Comparison of ENCODE assay signal across 9 mouse cellular contexts in the genomic region with DNA sequence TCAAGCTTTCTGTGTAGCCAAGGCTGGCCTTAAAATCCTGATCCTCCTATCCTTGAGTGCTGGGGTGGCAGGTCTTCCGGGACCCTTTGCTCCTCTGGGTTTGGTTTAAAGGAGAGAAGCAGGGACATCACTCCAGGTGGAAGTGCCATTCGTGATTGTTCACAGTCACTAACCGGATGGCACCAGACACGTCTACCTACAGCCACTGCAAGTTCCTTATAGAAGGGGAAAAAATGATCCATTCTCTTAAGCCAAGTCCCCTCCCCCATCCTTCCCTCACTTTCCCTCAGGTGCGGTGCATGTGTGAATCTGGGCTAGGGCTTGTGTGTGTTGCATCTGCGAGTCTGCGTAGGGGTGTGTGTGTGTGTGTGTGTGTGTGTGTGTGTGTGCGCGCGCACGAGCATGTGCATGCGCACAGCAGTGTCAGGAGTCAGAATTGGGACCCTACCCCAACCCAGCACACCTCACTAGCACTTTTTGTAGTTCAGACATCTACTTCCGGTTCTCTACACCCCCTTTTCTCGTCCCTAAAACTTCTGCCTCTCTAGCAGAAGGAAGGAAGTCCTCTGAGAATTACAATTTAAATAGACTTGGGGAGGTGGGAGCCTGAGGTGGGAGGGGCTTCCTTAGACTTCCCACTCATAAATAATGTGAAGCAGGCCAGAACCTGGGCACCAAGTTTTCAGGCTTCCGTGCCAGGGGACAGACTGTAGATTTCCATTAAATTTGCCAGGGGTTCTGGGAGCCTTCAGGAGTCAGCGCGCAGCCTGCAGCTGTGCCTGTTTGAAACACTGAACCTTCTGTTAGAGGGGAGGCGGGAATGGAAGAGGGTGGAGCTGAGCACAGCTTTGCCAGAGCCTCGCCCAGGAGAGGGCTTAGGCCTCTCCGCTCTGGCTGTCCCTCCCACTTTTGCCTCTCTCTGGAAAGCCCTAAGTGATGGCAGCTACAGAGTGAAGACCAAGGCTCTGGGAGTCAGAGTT. TPM values are rescaled to one million over a fixed set of nuclear protein-coding genes. Genes with fewer than 3 reads are reported as not detected.
DNase-seq lines count a peak whose midpoint lies in the region; ATAC-seq and TF ChIP-seq lines count a peak whose summit lies in the region.
"Had no signal": no experiment of that assay in that cellular context is flagged by ENCODE, and none has a peak within 500 bp of the region (broad histone marks: within the 10 kb centered on the region; RNA-seq: fewer than 3 reads in every experiment).

No protein-coding gene starts in this region.

- ATAC-seq in embryonic facial prominence, embryonic 13.5 days (ENCODE audit: insufficient number of reproducible peaks, insufficient read depth, low FRiP score, low TSS enrichment, low read depth) = peak; percentile 79
- peak; percentile 63; the same call in 1 of the 2 replicates for ATAC-seq in heart, embryonic 11.5 days (replicated peaks; ENCODE audit: insufficient number of reproducible peaks, low FRiP score, low TSS enrichment)
- ATAC-seq in kidney, postnatal 0 days (replicated peaks; ENCODE audit: low FRiP score, low read depth) = peak; percentile 74
- ATAC-seq in lung, embryonic 15.5 days (ENCODE audit: borderline replicate concordance, extremely low read depth, low FRiP score, low TSS enrichment) = peak; percentile 78

- H3K27ac ChIP-seq in MEL (ENCODE audit: control insufficient read depth, low read depth, low read length) = no peak overlapping the region
- H3K27ac ChIP-seq in embryonic facial prominence, embryonic 13.5 days = peak overlapping the region; percentile 82
- H3K27ac ChIP-seq in heart, embryonic 11.5 days (ENCODE audit: low read depth, low read length) = 0 out of 2 replicates have a peak overlapping the region, but pooled peaks have one; percentile 13
- peak overlapping the region; percentile 5; the same call in 1 of the 2 replicates for H3K27ac ChIP-seq in kidney, postnatal 0 days
- peak overlapping the region; percentile 66 for H3K27ac ChIP-seq in lung, embryonic 15.5 days

- no peaks in the 10 kb centered on the region for H3K9me3 ChIP-seq in MEL (replicated peaks; ENCODE audit: insufficient read depth, low read length)
- no peaks in the 10 kb centered on the region for H3K9me3 ChIP-seq in embryonic facial prominence, embryonic 13.5 days
- H3K9me3 ChIP-seq in heart, embryonic 11.5 days (replicated peaks; ENCODE audit: control insufficient read depth, low read length) = no peaks in the 10 kb centered on the region
- no peaks in the 10 kb centered on the region for H3K9me3 ChIP-seq in kidney, postnatal 0 days (replicated peaks; ENCODE audit: low read length)
- H3K9me3 ChIP-seq in lung, embryonic 15.5 days = no peaks in the 10 kb centered on the region

- no peak for TF ChIP-seq EP300 in MEL (IDR thresholded peaks at IDR 0.05; ENCODE audit: low read depth in 1 of 2, low read length in 2 of 2)

- DNase-seq in 416B (ENCODE audit: low read depth) (peak; percentile 60), MEL (ENCODE audit: low read depth, low spot score) (peak; percentile 52)
- peak; percentile 90 for DNase-seq in kidney, postnatal 0 days (ENCODE audit: low spot score)
- peak; percentile 66 for DNase-seq in skeletal muscle tissue, adult 2 months (ENCODE audit: low read depth, low spot score)
- no peak for DNase-seq in cerebellum, adult 8-10 months

- H3K36me3 ChIP-seq in MEL (ENCODE audit: control insufficient read depth in 1 of 2, insufficient read depth in 2 of 2, low read length in 2 of 2) = peaks cover 0 to 4% of the 10 kb centered on the region in 2 experiments; a peak in 1 of 4 replicates
- peaks cover 13% of the 10 kb centered on the region; the same call in 1 of the 2 replicates for H3K36me3 ChIP-seq in embryonic facial prominence, embryonic 13.5 days
- peaks cover 2% of the 10 kb centered on the region; the same call in 1 of the 2 replicates for H3K36me3 ChIP-seq in heart, embryonic 11.5 days (ENCODE audit: control insufficient read depth, insufficient read depth, low read length)
- H3K36me3 ChIP-seq in kidney, postnatal 0 days (ENCODE audit: insufficient read depth, low read length) = peaks cover 14% of the 10 kb centered on the region; the same call in 1 of the 2 replicates
- peaks cover 9% of the 10 kb centered on the region; the same call in 1 of the 2 replicates for H3K36me3 ChIP-seq in lung, embryonic 15.5 days

- TF ChIP-seq CTCF in MEL (IDR thresholded peaks at IDR 0.05 in 2 of 3, conservative IDR thresholded peaks at IDR 0.05 in 1 of 3; ENCODE audit: control insufficient read depth in 1 of 3, insufficient read depth in 1 of 3, low read depth in 2 of 3, low read length in 3 of 3, poor library complexity in 1 of 3, severe bottlenecking in 1 of 3) = no peak
- no peak for TF ChIP-seq CTCF in kidney, postnatal 0 days (IDR thresholded peaks at IDR 0.05; ENCODE audit: low read depth)

- H3K27me3 ChIP-seq in MEL (ENCODE audit: control insufficient read depth in 1 of 2, insufficient read depth in 2 of 2, low read length in 2 of 2) = no peaks in the 10 kb centered on the region
- peaks cover 20% of the 10 kb centered on the region for H3K27me3 ChIP-seq in embryonic facial prominence, embryonic 13.5 days
- peaks cover 6% of the 10 kb centered on the region; the same call in 1 of the 2 replicates for H3K27me3 ChIP-seq in heart, embryonic 11.5 days (ENCODE audit: control insufficient read depth, insufficient read depth, low read length)
- no peaks in the 10 kb centered on the region for H3K27me3 ChIP-seq in kidney, postnatal 0 days (ENCODE audit: insufficient read depth, low read length)
- no peaks in the 10 kb centered on the region for H3K27me3 ChIP-seq in lung, embryonic 15.5 days

- no peak for TF ChIP-seq POLR2A in MEL (IDR thresholded peaks at IDR 0.05; ENCODE audit: control insufficient read depth in 1 of 2, insufficient read depth in 1 of 2, low read depth in 1 of 2, low read length in 2 of 2, poor library complexity in 1 of 2)

- H3K4me2 ChIP-seq in embryonic facial prominence, embryonic 13.5 days = peak overlapping the region; percentile 47
- H3K4me2 ChIP-seq in heart, embryonic 11.5 days = peak overlapping the region; percentile 42
- peak overlapping the region; percentile 41 for H3K4me2 ChIP-seq in kidney, postnatal 0 days (ENCODE audit: low read length)
- peak overlapping the region; percentile 44 for H3K4me2 ChIP-seq in lung, embryonic 15.5 days

- H3K4me1 ChIP-seq in MEL (ENCODE audit: control insufficient read depth in 1 of 2, insufficient read depth in 2 of 2, low read length in 2 of 2) = peaks cover 3 to 16% of the 10 kb centered on the region in 2 experiments; a peak in 3 of 4 replicates
- H3K4me1 ChIP-seq in embryonic facial prominence, embryonic 13.5 days = peaks cover 48% of the 10 kb centered on the region
- peaks cover 24% of the 10 kb centered on the region for H3K4me1 ChIP-seq in heart, embryonic 11.5 days (ENCODE audit: control insufficient read depth, insufficient read depth, low read length)
- peaks cover 19% of the 10 kb centered on the region; the same call in 1 of the 2 replicates for H3K4me1 ChIP-seq in kidney, postnatal 0 days (replicated peaks; ENCODE audit: insufficient read depth, low read length)
- peaks cover 44% of the 10 kb centered on the region for H3K4me1 ChIP-seq in lung, embryonic 15.5 days

- no peak overlapping the region for H3K4me3 ChIP-seq in MEL (ENCODE audit: control insufficient read depth in 1 of 2, insufficient read depth in 1 of 2, low read depth in 2 of 2, low read length in 2 of 2)
- no peak overlapping the region for H3K4me3 ChIP-seq in embryonic facial prominence, embryonic 13.5 days
- H3K4me3 ChIP-seq in heart, embryonic 11.5 days (ENCODE audit: low read depth, low read length) = 0 out of 2 replicates have a peak overlapping the region, but pooled peaks have one; percentile 1
- no peak overlapping the region for H3K4me3 ChIP-seq in kidney, postnatal 0 days (replicated peaks; ENCODE audit: low read depth, low read length)
- H3K4me3 ChIP-seq in lung, embryonic 15.5 days = peak overlapping the region; percentile 15

- 17% methylated on average over 20 of the region's 20 CpGs for WGBS in embryonic facial prominence, embryonic 13.5 days
- WGBS in heart, embryonic 11.5 days (ENCODE audit: insufficient replicate concordance) = 29% methylated on average over 20 of the region's 20 CpGs
- WGBS in kidney, postnatal 0 days = 22% methylated on average over 20 of the region's 20 CpGs
- WGBS in lung, embryonic 15.5 days = 25% methylated on average over 20 of the region's 20 CpGs

- no peak for TF ChIP-seq RAD21 in MEL (IDR thresholded peaks at IDR 0.05; ENCODE audit: low read depth, low read length)

- peaks cover 5% of the 10 kb centered on the region; the same call in 1 of the 2 replicates for H3K79me2 ChIP-seq in MEL (ENCODE audit: control insufficient read depth, insufficient read depth, low read length, poor library complexity)

- H3K9ac ChIP-seq in MEL (ENCODE audit: control insufficient read depth, low read depth, low read length, poor library complexity, severe bottlenecking) = no peak overlapping the region
- H3K9ac ChIP-seq in embryonic facial prominence, embryonic 13.5 days = peak overlapping the region; percentile 32; the same call in 1 of the 2 replicates
- peak overlapping the region; percentile 28 for H3K9ac ChIP-seq in heart, embryonic 11.5 days (ENCODE audit: low read depth, low read length)
- no peak overlapping the region for H3K9ac ChIP-seq in kidney, postnatal 0 days (ENCODE audit: low read depth, low read length)
- H3K9ac ChIP-seq in lung, embryonic 15.5 days = peak overlapping the region; percentile 17; the same call in 1 of the 2 replicates

RNA-seq across cellular contexts. Expression of a gene that starts 3.1 kb away (rescaled TPM):
- 7.5 and 7.7 TPM in 2 replicates for total RNA-seq in MEL (2012; rRNA removed)
- 10 to 100 TPM in 1 of 2 experiments, not detected in 1; 12.8 TPM for polyA plus RNA-seq in MEL (2012; ENCODE audit: insufficient read depth in 1 of 2, insufficient read length in 2 of 2, low read depth in 1 of 2, low replicate concordance in 2 of 2, missing spikeins in 1 of 2)
- 13.6 and 13.7 TPM in 2 replicates for polyA plus RNA-seq in embryonic facial prominence, embryonic 13.5 days (2015; fragmentation: Nextera tagmentation; extraction: Ambion mirVana)
- 5.8 and 6.7 TPM in 2 replicates for polyA plus RNA-seq in heart, embryonic 11.5 days (2014; fragmentation: Nextera tagmentation; extraction: Ambion mirVana)
- 10.6 and 14.8 TPM in 2 replicates for polyA plus RNA-seq in kidney, postnatal 0 days (2015; fragmentation: Nextera tagmentation; extraction: Ambion mirVana)
- 13.9 and 15.4 TPM in 2 replicates for polyA plus RNA-seq in lung, embryonic 15.5 days (2015; fragmentation: Nextera tagmentation; extraction: Ambion mirVana)

RNA-seq across cellular contexts. Expression of a gene that starts 10.5 kb away (rescaled TPM):
- 3.5 and 6.4 TPM in 2 replicates for total RNA-seq in MEL (2012; rRNA removed)
- polyA plus RNA-seq in MEL (2012; ENCODE audit: insufficient read depth in 1 of 2, insufficient read length in 2 of 2, low read depth in 1 of 2, low replicate concordance in 2 of 2, missing spikeins in 1 of 2) = 1 to 10 TPM in 1 of 2 experiments, not detected in 1; 5.1 TPM
- polyA plus RNA-seq in embryonic facial prominence, embryonic 13.5 days (2015; fragmentation: Nextera tagmentation; extraction: Ambion mirVana) = 1.6 and 2.1 TPM in 2 replicates
- 1.2 and 1.3 TPM in 2 replicates for polyA plus RNA-seq in heart, embryonic 11.5 days (2014; fragmentation: Nextera tagmentation; extraction: Ambion mirVana)
- 1.5 and 1.6 TPM in 2 replicates for polyA plus RNA-seq in kidney, postnatal 0 days (2015; fragmentation: Nextera tagmentation; extraction: Ambion mirVana)
- polyA plus RNA-seq in lung, embryonic 15.5 days (2015; fragmentation: Nextera tagmentation; extraction: Ambion mirVana) = 1.2 and 1.7 TPM in 2 replicates

RNA-seq across cellular contexts. Expression of a gene that starts 41.2 kb away (rescaled TPM):
- total RNA-seq in MEL (2012; rRNA removed) = 128 and 183 TPM in 2 replicates
- 100 to 1,000 TPM in 1 of 2 experiments, not detected in 1; 125 TPM for polyA plus RNA-seq in MEL (2012; ENCODE audit: insufficient read depth in 1 of 2, insufficient read length in 2 of 2, low read depth in 1 of 2, low replicate concordance in 2 of 2, missing spikeins in 1 of 2)
- 98.7 and 109 TPM in 2 replicates for polyA plus RNA-seq in embryonic facial prominence, embryonic 13.5 days (2015; fragmentation: Nextera tagmentation; extraction: Ambion mirVana)
- 64.3 and 72.5 TPM in 2 replicates for polyA plus RNA-seq in heart, embryonic 11.5 days (2014; fragmentation: Nextera tagmentation; extraction: Ambion mirVana)
- polyA plus RNA-seq in kidney, postnatal 0 days (2015; fragmentation: Nextera tagmentation; extraction: Ambion mirVana) = 72.6 and 76.5 TPM in 2 replicates
- polyA plus RNA-seq in lung, embryonic 15.5 days (2015; fragmentation: Nextera tagmentation; extraction: Ambion mirVana) = 89.9 and 90.0 TPM in 2 replicates

RNA-seq across cellular contexts. Expression of a gene that starts 52.4 kb away (rescaled TPM):
- not detected in 2 replicates for total RNA-seq in MEL (2012; rRNA removed)
- not detected for polyA plus RNA-seq in MEL (2012; ENCODE audit: insufficient read depth in 1 of 2, insufficient read length in 2 of 2, low read depth in 1 of 2, low replicate concordance in 2 of 2, missing spikeins in 1 of 2)
- 0.11 and 0.48 TPM in 2 replicates for polyA plus RNA-seq in embryonic facial prominence, embryonic 13.5 days (2015; fragmentation: Nextera tagmentation; extraction: Ambion mirVana)
- not detected in 2 replicates for polyA plus RNA-seq in heart, embryonic 11.5 days (2014; fragmentation: Nextera tagmentation; extraction: Ambion mirVana)
- 0.09 and 0.39 TPM in 2 replicates for polyA plus RNA-seq in kidney, postnatal 0 days (2015; fragmentation: Nextera tagmentation; extraction: Ambion mirVana)
- 0.17 TPM in 1 of 2 replicates, not detected in the other for polyA plus RNA-seq in lung, embryonic 15.5 days (2015; fragmentation: Nextera tagmentation; extraction: Ambion mirVana)
- total RNA-seq: gastrocnemius, postnatal 36 days had no signal

Comparison
In these comparisons a context has a peak if more than half of its experiments do, and no peak if none do; other contexts are left out.
1. H3K4me3 ChIP-seq: peak in heart, embryonic 11.5 days (single experiment) and lung, embryonic 15.5 days (single experiment); none in MEL (0 of 2), embryonic facial prominence, embryonic 13.5 days (single experiment) and kidney, postnatal 0 days (single experiment).
2. H3K9ac ChIP-seq: peak in embryonic facial prominence, embryonic 13.5 days (single experiment), heart, embryonic 11.5 days (single experiment) and lung, embryonic 15.5 days (single experiment); none in MEL (single experiment) and kidney, postnatal 0 days (single experiment).
3. Peak in every context shown above with its lines, with median percentiles within 50 percentile points of each other: ATAC-seq and H3K4me2 ChIP-seq.